Mouse (Mus musculus) hindbrain, embryonic 15.5 days (tissue): Measurements from ENCODE around the gene Kcnb1. TPM values are rescaled to one million over a fixed set of nuclear protein-coding genes. Genes with fewer than 3 reads are reported as not detected.

Experiments
- ATAC-seq: fragments of 200-750 bp; cut with Nextera tagmentation; 2 replicates; pipeline ENCODE4 v1.8.0; 2017; ENCODE audit warnings: low read depth, moderate number of reproducible peaks, moderate TSS enrichment; ENCODE audit not compliant: low FRiP score
- H3K27ac ChIP-seq: fragments of 300-500 bp; sonication (generic); replicated peaks from 2 replicates; pipeline ENCODE4 v1.5.1; 2015; ENCODE audit warnings: mild to moderate bottlenecking, inconsistent platforms
- H3K27me3 ChIP-seq: fragments of 300-500 bp; sonication (generic); 2 replicates; pipeline ENCODE4 v1.6.1; 2015; ENCODE audit warnings: control low read depth, inconsistent platforms
- H3K36me3 ChIP-seq: fragments of 300-500 bp; sonication (generic); 2 replicates; pipeline ENCODE4 v1.6.1; 2015; ENCODE audit warnings: control low read depth, inconsistent platforms
- H3K4me1 ChIP-seq: fragments of 300-500 bp; sonication (generic); replicated peaks from 2 replicates; pipeline ENCODE4 v1.6.1; 2015; ENCODE audit warnings: control low read depth, inconsistent platforms
- H3K4me2 ChIP-seq: fragments of 300-500 bp; sonication (generic); 2 replicates; pipeline ENCODE4 v1.6.1; 2015; ENCODE audit warnings: moderate library complexity, mild to moderate bottlenecking, inconsistent platforms
- H3K4me3 ChIP-seq: fragments of 300-500 bp; sonication (generic); 2 replicates; pipeline ENCODE4 v1.5.1; 2015; ENCODE audit warnings: mild to moderate bottlenecking, inconsistent platforms
- H3K9ac ChIP-seq: fragments of 300-500 bp; sonication (generic); 2 replicates; pipeline ENCODE4 v1.6.1; 2015; ENCODE audit warnings: inconsistent platforms
- H3K9me3 ChIP-seq: fragments of 300-500 bp; sonication (generic); 2 replicates; pipeline ENCODE4 v1.6.1; 2016; ENCODE audit warnings: control low read depth, inconsistent platforms
- whole genome bisulfite sequencing: fragments of 180-500 bp; shearing (Covaris S2); methylation state at CpG from one replicate; pipeline ENCODE4 v1.1.7; 2015; 5-methylcytosine and 5-hydroxymethylcytosine counted together
- polyA plus RNA-seq: library from polyadenylated mRNA; unstranded; fragments of >200 nt; fragmentation: Nextera tagmentation; extraction: Ambion mirVana; gene quantifications from 2 replicates; pipeline ENCODE4 v1.2.1, GENCODE M21; 2015

Kcnb1 gene
- polyA plus RNA-seq, 1 experiment from 2014 or later: 3.4 TPM

- H3K4me1 ChIP-seq: peaks cover 41% of the 10 kb centered on the region
- peaks cover 35% of the 10 kb centered on the region for H3K36me3 ChIP-seq
- ATAC-seq: no peak
- no peaks in the 10 kb centered on the region for H3K27me3 ChIP-seq
- peak overlapping the region; percentile 78; the same call in 1 of the 2 replicates for H3K4me2 ChIP-seq
- H3K9me3 ChIP-seq: no peaks in the 10 kb centered on the region
- H3K27ac ChIP-seq: no peak overlapping the region; the same call in 1 of the 2 replicates
- 0 out of 2 replicates have a peak overlapping the region, but pooled peaks have one; percentile 0 for H3K4me3 ChIP-seq
- 0 out of 2 replicates have a peak overlapping the region, but pooled peaks have one; percentile 94 for H3K9ac ChIP-seq
These were observed 129.2 kb downstream of the Kcnb1 start for GRCm38 (mm10) chr2:167060761-167061160.

DNA sequence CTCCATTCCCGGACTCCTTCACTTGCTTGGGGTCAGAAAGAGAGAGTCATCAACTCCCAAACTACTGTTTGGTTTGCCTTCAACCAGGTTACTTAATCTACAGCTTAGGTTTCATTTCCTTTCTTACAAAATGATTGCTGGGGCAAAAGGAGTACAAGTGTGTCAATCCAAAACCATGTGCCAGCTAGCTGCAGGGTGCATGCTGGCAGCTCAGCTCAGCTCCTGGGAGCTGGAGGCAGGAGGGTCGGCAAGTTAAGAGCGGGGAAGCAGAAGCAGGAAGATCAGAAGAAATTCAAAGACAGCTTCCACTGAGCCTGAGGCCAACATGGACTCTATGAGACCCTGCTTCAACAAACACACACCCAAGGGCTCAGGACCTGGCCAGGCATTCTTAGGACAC, 129.6 kb downstream of the Kcnb1 start:
- Histone ChIP-seq H3K4me2 (peak overlapping the region; percentile 13; the same call in 1 of the 2 replicates), H3K4me3 (0 out of 2 replicates have a peak overlapping the region, but pooled peaks have one; percentile 0), H3K9me3 (no peaks in the 10 kb centered on the region), H3K36me3 (peaks cover 35% of the 10 kb centered on the region), H3K27me3 (no peaks in the 10 kb centered on the region), H3K9ac (0 out of 2 replicates have a peak overlapping the region, but pooled peaks have one; percentile 94), H3K4me1 (peaks cover 37% of the 10 kb centered on the region), H3K27ac (no peak overlapping the region; the same call in 1 of the 2 replicates)
- ATAC-seq: no peak
- 61% methylated on average over 3 of the region's 3 CpGs for WGBS

DNA sequence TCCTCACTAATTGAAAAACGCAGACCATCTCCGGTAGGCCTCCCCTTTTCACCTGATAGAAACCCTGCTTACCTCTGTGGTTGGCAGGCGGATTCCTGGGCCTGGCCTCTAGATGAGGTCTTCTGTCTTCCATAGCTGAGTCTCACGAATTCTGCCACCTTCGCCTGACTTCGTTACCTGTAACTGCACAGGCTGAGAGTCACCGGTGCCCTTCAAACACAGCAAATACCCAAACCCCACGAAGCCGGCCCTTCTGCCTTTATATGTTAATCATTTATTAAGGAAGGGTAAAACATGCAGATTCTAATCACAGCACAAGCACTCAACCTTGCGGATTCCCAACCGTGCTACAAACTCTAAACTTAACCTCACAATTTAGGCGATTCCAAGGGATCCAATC, 130.0 kb downstream of the Kcnb1 start:
- H3K27ac ChIP-seq: no peak overlapping the region
- no peaks in the 10 kb centered on the region for H3K27me3 ChIP-seq
- 64% methylated on average over 12 of the region's 12 CpGs for WGBS
- no peak for ATAC-seq
- no peak overlapping the region for H3K4me2 ChIP-seq
- peaks cover 35% of the 10 kb centered on the region for H3K36me3 ChIP-seq
- H3K9me3 ChIP-seq: no peaks in the 10 kb centered on the region
- H3K4me1 ChIP-seq: peaks cover 33% of the 10 kb centered on the region
- no peak overlapping the region for H3K9ac ChIP-seq
- no peak overlapping the region for H3K4me3 ChIP-seq

DNA sequence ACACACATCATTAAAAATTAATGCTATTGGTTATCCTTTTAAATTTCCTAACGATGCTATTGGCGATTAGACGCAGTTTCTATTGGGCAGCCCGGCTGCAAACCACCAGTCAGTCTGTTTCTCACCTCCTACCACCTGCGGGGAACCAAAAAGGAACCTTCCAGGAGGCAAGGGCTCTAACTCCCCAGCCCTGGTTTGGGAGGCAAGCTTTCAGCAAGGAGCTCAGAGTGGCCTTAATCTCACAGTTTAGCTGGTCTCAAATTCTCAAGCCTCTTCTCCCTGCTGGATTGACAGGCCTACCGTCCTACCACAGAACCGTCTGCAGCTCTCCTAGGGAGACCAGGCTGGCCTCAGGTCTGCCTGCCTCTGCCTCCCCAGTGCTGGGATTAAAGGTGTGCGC, 130.4 kb downstream of the Kcnb1 start:
- Histone ChIP-seq H3K27me3 (no peaks in the 10 kb centered on the region), H3K27ac (no peak overlapping the region), H3K36me3 (peaks cover 36% of the 10 kb centered on the region), H3K4me3 (no peak overlapping the region), H3K4me2 (no peak overlapping the region), H3K9me3 (no peaks in the 10 kb centered on the region), H3K9ac (no peak overlapping the region), H3K4me1 (peaks cover 29% of the 10 kb centered on the region)
- WGBS: 38% methylated on average over 8 of the region's 8 CpGs
- ATAC-seq: no peak

- Histone ChIP-seq H3K4me2 (no peak overlapping the region), H3K36me3 (peaks cover 38% of the 10 kb centered on the region), H3K9ac (no peak overlapping the region), H3K9me3 (no peaks in the 10 kb centered on the region), H3K27me3 (no peaks in the 10 kb centered on the region), H3K4me3 (no peak overlapping the region), H3K27ac (no peak overlapping the region), H3K4me1 (peaks cover 28% of the 10 kb centered on the region)
- ATAC-seq: no peak
- 61% methylated on average over 3 of the region's 3 CpGs for whole genome bisulfite sequencing
These were observed 131.1 kb downstream of the Kcnb1 start for GRCm38 (mm10) chr2:167058814-167059387.

- Histone ChIP-seq H3K4me3 (no peak overlapping the region), H3K4me1 (peaks cover 35% of the 10 kb centered on the region), H3K9me3 (no peaks in the 10 kb centered on the region), H3K4me2 (no peak overlapping the region), H3K9ac (no peak overlapping the region), H3K27ac (no peak overlapping the region), H3K27me3 (no peaks in the 10 kb centered on the region), H3K36me3 (peaks cover 38% of the 10 kb centered on the region)
- no peak for ATAC-seq
- 77% methylated on average over 3 of the region's 3 CpGs for WGBS
These were observed 131.8 kb downstream of the Kcnb1 start for GRCm38 (mm10) chr2:167058201-167058600.

- ATAC-seq: no peak
- Histone ChIP-seq H3K9me3 (no peaks in the 10 kb centered on the region), H3K27ac (no peak overlapping the region), H3K4me2 (no peak overlapping the region), H3K36me3 (peaks cover 42% of the 10 kb centered on the region), H3K4me1 (peaks cover 36% of the 10 kb centered on the region), H3K9ac (no peak overlapping the region), H3K4me3 (no peak overlapping the region), H3K27me3 (no peaks in the 10 kb centered on the region)
- 86% methylated on average over 5 of the region's 5 CpGs for WGBS
These were observed 133.0 kb downstream of the Kcnb1 start for GRCm38 (mm10) chr2:167056942-167057323.

DNA sequence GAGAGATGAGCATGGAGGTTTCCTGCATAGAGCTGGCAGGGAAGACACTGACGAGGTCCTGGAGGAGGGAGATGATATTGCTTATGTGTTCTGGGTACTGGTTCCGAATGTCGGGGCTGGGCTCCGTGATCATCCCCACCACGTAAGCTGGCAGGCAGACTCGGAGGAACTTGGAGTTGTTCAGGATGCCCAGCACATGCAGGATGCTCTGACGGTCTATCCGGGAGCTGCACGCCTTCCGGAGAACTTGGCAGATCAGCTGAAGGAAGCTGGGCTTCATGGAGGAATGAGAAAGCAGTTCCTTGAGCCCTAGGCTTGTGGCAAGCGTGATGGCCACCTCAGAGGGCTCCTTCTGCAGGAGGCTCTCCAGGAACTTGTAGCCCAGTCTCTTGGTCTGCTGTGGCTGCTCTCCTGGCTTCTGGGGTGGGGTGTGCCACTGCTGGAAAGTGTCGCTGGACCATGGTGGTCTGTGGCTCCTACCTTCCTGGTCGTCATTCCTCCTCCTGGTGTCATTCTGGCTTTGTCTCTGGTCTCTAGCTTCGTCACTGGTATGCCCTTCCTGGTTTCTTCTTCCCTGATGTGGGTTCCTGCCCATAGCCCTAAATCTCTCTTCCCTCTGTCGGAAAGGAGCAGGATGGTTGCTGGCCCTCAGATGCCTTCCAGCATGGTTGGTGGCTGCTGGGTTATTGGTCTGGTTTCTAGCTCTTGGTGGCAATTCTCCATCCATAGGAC, 133.6 kb downstream of the Kcnb1 start:
- no peak overlapping the region for H3K27ac ChIP-seq
- peaks cover 45% of the 10 kb centered on the region for H3K36me3 ChIP-seq
- WGBS: 94% methylated on average over 15 of the region's 15 CpGs
- no peak overlapping the region for H3K4me2 ChIP-seq
- H3K9ac ChIP-seq: no peak overlapping the region
- no peak overlapping the region for H3K4me3 ChIP-seq
- H3K4me1 ChIP-seq: peaks cover 30% of the 10 kb centered on the region
- no peaks in the 10 kb centered on the region for H3K27me3 ChIP-seq
- no peaks in the 10 kb centered on the region for H3K9me3 ChIP-seq
- no peak for ATAC-seq

DNA sequence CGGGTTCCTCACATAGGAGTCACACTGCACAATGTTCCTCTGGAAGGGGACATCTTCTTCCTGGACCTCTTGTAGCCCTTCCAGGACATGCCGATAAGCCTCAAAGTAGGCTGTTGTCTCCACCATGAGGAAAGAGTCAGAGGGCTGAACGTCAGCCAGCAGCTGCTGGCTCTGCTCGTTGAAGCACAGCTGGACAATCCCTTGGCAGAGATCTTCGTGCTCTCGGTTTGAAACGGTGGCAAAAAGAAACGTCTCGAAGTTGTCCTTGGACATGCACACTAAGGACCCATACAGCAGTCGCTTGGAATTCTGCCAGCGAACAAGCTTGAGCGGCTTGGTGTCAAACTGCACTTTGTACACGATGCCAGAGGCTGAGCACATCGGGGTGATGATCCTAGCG, 134.6 kb downstream of the Kcnb1 start:
- no peak for ATAC-seq
- Histone ChIP-seq H3K9ac (no peak overlapping the region), H3K9me3 (no peaks in the 10 kb centered on the region), H3K4me2 (no peak overlapping the region), H3K27me3 (no peaks in the 10 kb centered on the region), H3K36me3 (peaks cover 50% of the 10 kb centered on the region), H3K4me3 (no peak overlapping the region), H3K4me1 (peaks cover 20% of the 10 kb centered on the region), H3K27ac (no peak overlapping the region)
- 76% methylated on average over 15 of the region's 15 CpGs for WGBS

- Histone ChIP-seq H3K4me3 (no peak overlapping the region), H3K9me3 (no peaks in the 10 kb centered on the region), H3K27ac (no peak overlapping the region), H3K36me3 (peaks cover 63% of the 10 kb centered on the region), H3K27me3 (no peaks in the 10 kb centered on the region), H3K4me1 (peaks cover 9% of the 10 kb centered on the region; the same call in 1 of the 2 replicates), H3K9ac (no peak overlapping the region), H3K4me2 (no peak overlapping the region)
- WGBS: 56% methylated on average over 9 of the region's 9 CpGs
- no peak for ATAC-seq
These were observed 136.7 kb downstream of the Kcnb1 start for GRCm38 (mm10) chr2:167053127-167053844.

GRCm38 (mm10) chr2:167048698-167049358, 141.1 kb downstream of the Kcnb1 start:
- H3K27me3 ChIP-seq: no peaks in the 10 kb centered on the region
- no peak overlapping the region for H3K4me2 ChIP-seq
- 92% methylated on average over 8 of the region's 8 CpGs for WGBS
- peaks cover 9% of the 10 kb centered on the region; the same call in 1 of the 2 replicates for H3K4me1 ChIP-seq
- no peak overlapping the region for H3K4me3 ChIP-seq
- ATAC-seq: no peak
- no peak overlapping the region for H3K27ac ChIP-seq
- H3K9ac ChIP-seq: no peak overlapping the region
- H3K9me3 ChIP-seq: no peaks in the 10 kb centered on the region
- H3K36me3 ChIP-seq: peaks cover 69% of the 10 kb centered on the region
